Mouse (Mus musculus) hematopoietic stem cell, adult 5-6 weeks (primary cell): ENCODE data around the gene Mocs2. TPM values are rescaled to one million over a fixed set of nuclear protein-coding genes. Genes with fewer than 3 reads are reported as not detected.

Experiments used
- ATAC-seq, 2 experiments: fragments of 125-278 bp in 1 of 2; replicated peaks in 1 of 2; 2 replicates each; pipeline ENCODE4 v1.8.0; 2016 to 2017; ENCODE audit warnings: inconsistent platforms in 2 of 2, mild to moderate bottlenecking in 2 of 2, moderate number of reproducible peaks in 2 of 2, low read depth in 1 of 2, moderate TSS enrichment in 1 of 2; ENCODE audit not compliant: low FRiP score in 2 of 2, poor library complexity in 2 of 2, severe bottlenecking in 2 of 2, insufficient read depth in 1 of 2, low TSS enrichment in 1 of 2
- total RNA-seq: library from RNA; stranded (forward); fragments of 172-1452, 232-1000 nt; gene quantifications from 2 replicates; pipeline ENCODE4 v1.2.3, GENCODE M21; 2017

Gene Mocs2
- 40.4 and 49.4 TPM in 2 replicates for total RNA-seq

DNA sequence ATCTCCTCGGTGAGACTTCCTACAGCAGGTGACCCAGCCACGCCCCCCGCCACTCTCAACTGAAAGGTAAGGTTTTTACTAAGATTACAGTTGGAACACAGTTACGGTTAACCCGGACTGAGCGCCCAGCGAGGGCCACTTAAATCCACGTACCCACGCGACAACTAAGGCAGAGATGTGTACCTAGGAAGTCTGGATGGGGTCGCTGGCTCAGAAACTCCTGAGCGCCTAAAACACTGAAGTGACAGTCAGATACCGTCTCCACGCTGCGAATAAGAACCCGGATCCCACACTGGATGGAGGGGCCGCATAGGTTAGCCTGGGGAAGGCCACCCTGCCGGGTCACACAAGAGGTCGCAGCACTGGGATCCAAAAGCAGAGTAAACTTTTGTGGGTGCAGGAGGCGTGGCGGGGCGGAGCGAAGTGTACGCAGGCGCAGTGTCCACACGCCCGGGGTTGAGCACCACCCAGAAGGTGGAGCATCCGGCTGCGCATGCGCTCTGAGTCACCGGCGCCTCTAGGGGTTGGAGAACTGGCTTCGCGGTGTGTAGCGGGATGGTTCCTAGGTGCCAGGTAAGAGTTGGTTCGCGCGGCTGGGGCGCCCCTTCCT lies at the start of gene Mocs2:
Mocs2 (plus strand) TSS at position 486 of the 610 bp plus-strand sequence.
- ATAC-seq, result peak; percentile 92 to 95

DNA sequence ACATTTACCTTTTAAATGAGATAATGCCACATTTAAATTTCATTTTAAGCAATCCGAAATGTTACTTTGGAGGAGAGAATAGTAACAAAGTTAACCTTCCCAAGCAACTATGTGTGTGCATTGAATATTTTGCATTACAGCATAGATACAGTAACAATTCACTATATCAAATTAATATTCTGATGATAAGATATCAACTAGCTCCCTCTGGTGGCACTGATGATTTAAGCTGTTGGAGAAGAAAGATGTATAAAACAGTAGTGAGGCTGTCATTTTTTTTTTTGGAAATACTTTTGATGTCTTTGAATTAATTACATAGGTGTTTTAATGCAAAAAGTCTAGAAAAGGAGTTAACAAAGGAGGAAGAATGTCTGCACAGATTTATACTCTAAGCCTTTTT lies 26.5 kb upstream of the Mocs2 start:
- no peak for ATAC-seq

DNA sequence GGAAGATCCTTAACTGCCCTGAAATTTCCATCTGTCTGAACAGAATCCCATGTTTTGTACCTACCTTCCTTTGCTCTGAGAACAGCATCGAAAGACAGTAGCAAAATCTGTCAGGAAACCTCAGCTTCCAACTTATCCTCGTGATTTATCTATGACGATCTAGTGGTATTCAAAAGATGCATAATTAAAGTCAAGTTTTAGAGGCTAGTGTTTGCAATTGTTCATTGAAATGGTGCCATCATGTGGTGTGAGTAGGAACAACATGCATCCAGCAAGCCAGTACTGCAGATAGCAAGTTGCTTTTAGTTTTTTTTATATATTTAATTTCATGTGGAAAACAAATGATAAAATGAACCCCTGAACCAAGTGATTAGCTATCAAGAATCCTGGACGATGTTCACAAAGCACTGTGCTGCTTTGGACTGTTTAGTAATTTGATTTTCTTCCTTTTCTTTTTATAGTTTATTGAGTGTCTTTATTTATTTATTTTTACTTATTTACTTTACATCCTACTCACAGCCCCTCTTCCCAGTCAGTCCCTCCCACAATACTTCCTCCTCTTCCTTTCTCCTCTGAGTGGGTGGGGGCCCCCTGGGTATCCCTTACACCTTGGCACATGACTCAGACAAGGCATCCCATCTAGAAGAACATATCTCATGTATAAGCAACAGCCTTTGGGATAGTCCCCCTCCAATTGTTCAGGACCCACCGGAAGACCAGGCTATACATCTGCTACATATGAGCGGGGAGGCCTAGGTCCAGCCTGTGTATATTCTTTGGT lies 24.6 kb upstream of the Mocs2 start:
- ATAC-seq, result peak; percentile 37 to 65; a peak in 3 of 4 replicates

DNA sequence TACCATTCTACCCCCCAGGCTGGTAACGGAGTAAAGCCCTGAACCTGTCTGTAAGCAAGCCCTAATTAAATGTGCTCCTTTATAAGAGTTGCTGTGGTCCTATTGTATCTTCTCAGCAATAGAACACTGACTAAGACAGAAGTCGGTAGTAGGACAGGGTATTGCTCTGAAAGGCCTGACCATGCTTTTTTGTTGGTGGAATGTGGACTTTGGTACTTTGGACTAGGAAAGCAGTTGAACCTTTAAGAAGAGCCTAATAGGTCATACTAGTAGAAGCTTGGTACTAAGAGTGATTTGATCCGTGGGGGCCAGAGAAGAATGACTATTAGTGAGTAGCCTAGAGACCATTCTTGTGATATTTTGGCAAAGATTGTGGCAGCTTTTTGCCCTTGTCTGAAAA lies 16.2 kb upstream of the Mocs2 start:
- no peak for ATAC-seq

DNA sequence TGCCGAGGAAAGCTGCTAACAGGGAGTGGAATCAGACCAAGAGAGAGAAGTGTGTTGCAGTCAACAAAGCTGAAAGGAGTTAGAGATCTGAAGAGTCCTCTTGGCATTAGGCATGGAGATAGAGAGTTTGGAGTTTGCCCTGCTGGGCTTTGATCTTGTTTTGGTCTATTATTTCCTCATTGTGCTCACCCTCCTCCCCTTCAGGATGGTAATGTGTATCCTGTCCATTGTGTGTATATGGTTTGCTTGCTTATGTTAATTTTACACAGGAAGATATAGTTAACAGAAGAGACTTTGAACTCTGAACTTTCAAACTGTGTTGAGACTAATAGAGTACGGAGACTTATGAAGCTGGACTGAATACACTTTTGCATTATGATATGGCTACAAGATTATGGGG lies 15.1 kb upstream of the Mocs2 start:
- no peak for ATAC-seq

DNA sequence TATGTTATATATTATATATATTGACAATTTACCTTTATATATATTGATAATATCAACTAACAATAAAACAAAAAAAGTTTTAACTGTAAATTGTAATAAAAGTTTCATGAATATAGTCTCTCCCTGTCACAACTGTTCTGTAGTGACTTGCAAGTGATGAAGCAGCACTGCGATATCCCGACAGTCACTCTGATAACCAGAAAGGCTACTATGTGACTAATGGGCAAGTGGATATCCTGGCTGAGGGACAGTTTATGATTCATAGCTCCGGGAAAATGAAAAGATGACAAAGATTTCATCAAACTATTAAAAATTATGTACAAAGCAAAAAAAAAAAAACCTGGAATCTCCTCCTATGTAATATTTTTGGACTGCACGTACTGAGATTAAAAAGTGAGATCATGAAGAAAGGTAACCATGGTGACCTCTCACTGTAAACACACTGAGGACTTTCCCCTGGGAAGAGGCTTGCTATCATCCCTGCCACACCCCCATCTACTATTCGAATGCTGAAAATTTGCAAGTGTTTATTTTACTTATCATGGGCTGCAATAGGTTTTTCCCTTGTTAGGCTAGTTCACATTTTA lies 8.3 kb upstream of the Mocs2 start:
- no peak for ATAC-seq

DNA sequence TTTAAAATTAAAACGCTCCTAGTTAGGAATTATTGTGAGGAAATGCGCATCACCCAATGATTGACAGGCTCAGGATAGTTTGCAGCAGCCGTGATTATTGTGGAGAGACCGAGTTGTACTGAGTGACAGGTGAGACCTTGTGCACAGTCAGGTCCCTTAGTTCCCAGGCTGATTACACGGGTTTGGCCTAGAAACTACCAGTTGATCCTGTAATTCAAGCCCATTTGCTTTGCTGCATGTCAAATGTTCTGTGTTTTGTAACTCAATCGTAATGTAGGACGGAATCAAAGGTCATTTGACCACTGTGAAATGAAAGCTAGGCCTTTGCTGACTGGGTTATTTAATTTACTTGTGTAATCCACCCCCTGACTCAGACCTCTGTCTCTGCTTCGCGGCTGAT lies 477 bp downstream of the Mocs2 start:
- peak; percentile 9 to 20; a peak in 3 of 4 replicates for ATAC-seq

DNA sequence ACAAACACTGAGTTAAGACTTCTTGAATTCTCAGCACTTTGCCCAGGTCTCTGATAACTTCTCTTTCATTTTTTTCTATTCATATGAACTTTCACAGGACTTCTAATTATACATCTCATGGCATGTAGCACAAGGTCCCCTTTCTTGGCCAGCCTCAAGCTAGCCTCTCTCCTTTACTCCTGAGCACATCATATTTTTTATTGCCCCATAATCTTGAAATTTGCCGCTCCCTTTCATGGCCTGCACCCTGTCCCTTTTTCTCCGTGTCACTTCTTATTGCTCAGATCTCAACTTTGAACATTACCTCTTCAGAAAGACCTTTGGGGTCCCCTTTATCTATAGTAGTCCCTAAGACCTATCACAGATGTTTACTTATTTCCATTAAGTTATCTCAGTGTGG lies 4.8 kb downstream of the Mocs2 start:
- ATAC-seq, result no peak

DNA sequence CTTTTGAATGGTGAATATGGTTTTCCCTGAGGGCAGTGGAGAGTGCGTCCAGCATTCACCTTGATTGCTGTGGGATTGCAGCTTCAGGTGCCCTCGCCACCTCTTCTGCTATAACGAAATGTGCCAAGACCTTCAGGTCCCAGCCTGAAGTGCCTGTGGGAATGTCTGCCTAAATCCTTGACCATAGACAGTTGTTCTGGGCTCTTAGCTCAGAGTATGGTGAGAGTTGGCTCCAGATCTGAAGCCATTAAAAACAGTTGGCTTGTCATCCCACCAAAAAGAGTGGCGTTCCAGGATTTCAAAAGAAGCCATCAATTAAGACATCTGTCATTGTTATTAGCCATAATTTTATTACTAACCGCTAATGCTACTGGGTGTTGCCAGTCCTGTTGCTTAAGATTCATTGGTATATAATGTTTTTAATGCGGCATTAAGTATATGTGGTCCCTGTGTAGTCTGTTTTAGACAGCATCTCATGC lies 7.4 kb downstream of the Mocs2 start:
- no peak for ATAC-seq

DNA sequence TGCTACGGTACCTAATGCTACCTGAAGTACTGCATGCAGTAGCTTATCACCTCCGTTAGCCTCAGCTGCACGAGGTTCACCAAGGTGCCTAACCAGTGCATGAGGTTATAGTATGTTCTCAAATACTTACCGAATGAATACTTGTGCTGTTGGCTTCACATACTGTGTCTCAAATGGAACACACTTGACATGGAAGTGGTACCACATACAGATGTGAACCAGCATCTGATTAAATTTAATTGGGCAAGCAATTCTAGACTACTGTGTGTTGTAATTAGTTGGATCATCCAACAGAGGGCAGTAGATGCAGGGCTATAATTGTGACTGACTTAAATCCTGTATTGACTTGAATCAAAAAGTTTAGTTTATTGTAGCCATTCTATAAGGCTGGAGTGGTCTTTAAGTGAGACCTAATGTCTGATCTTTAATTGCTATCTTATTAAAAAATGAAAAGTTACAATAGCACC lies 13.4 kb downstream of the Mocs2 start:
- peak; percentile 65 to 66 for ATAC-seq

DNA sequence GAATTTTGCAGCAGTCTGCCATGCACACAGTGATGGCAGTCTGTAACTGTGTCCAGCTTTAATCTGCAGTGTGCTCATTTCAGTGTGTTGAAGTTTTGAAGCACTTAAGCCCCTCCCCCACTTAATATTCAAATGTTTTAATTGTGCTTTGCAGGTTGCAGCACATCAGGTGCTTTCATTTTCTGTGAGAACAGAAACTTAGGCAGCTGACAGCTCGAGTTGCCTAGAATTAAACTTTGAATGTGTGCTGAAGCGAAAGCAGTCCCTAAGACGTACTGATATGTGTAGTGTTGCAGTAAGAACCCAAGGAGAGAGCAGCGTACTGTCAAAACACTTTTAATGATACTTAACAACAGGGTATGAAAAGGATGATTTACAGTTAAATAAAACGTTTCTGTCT lies 14.7 kb downstream of the Mocs2 start:
- no peak for ATAC-seq

DNA sequence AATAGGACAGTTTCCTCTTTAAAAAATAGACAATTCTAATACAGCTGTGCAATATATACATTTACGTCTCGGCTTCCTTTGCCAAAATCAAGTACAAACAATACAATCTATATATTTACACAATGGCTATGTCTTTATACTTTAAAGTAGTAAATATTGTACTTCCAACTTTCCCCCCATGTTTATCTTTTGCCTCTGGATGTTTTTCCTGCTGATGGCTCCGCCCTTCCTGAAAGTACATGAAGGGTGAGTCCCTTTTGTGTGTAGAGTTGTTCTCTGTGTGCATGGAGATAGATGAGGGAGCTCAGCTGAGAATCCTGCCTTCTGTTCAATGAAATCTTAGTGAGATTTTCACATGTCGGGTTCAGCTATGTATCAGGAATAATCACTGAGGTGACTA lies 15.3 kb downstream of the Mocs2 start:
- no peak for ATAC-seq

DNA sequence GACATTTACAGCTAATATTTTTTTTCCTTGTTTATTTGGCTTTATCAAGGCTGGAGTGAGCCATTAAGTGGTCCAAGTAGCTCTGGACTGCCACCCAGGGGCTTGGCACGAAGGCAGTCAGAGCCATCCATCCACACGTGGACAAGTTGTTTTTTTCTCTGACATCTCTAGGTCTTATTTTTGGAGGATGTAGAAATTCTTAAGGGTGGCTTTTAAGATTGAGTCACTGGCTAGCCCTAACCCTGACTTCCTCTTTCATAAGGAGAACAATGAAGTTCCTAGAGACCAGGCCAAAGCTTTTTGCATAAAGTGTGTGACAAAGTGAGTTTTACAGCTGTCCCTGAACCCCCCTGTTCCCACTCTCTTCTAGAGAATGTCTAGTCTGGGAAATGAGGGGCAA lies 16.5 kb downstream of the Mocs2 start:
- peak; percentile 71; a peak in 3 of 4 replicates for ATAC-seq

DNA sequence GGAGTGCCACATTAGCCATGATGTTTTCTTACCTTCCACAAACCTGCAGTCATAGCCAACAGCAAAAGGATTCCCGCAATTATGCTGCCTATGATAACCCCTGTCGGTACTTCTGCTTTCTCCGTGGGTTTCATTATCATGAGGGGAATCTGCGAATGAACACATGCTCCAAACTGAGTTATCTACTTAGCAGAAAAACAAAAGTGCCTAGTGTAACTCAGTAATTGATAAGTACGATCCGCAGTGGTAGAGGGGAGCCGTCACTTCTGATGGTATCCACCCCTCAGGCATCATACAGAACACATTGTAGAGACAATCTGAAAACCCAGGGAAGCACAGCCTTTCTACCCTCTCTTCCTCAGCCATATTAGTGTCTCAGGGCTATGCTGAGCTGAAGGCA lies 19.0 kb downstream of the Mocs2 start:
- peak; percentile 36 to 40; a peak in 1 of 4 replicates for ATAC-seq

DNA sequence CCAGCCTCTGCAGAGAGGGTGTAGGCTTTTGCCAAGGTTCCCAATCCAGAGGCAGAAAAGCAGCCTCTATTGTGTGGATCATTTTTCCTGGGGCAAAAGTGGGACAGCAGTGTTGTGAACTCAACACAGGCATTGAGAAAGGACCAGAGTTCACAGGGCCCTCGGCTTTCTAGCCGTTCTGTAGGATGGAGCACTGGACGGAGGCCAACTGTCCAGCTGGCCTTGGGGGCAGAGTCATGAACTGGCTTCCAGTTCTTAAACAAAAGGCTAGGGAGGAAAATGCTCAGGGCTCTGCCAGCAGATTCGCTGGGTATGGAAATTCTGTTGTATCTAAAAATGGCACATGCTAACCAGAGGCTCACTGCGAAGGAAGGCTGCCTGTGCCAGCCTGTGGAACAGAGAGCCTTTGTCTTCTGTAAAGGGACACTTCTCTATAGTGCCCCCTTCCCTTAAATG lies 20.5 kb downstream of the Mocs2 start:
- ATAC-seq, result no peak

DNA sequence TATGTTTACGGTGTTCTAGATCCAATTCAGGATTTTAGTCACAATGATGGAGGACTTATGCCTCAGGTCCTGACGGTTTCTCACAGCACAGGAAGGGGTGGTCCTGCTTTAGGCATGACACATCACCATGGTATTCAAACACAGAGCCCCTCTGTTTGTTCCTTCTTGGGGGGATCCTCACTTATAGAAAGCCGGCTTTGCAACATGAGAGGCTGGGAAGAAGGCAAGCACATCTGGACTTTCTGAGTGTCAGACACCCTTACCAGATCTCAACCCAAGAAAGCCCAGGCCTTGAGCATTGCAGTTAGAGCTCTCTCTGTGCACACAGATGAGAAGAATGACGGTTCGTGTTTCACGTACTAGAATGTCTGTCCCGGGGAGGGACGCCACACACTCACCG lies 21.1 kb downstream of the Mocs2 start:
- no peak for ATAC-seq

DNA sequence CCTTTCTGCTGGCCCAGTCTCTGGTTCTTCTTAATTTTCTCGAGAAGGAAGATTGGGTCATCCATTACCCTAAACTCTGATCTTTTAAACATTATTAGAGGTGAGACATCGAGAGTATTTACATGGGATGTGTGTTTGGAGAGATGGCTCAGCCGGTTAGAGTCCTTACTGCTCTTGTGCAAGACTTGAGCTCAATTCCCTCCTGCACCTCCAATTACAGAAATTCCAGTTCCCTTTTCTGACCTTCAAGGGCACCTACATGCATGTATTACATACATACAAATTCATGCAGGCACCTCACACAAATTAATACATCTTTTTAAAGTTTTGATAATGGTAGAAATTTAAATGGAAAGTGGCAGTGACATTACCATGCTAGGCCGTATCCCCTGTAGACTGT lies 22.5 kb downstream of the Mocs2 start:
- ATAC-seq, result no peak

DNA sequence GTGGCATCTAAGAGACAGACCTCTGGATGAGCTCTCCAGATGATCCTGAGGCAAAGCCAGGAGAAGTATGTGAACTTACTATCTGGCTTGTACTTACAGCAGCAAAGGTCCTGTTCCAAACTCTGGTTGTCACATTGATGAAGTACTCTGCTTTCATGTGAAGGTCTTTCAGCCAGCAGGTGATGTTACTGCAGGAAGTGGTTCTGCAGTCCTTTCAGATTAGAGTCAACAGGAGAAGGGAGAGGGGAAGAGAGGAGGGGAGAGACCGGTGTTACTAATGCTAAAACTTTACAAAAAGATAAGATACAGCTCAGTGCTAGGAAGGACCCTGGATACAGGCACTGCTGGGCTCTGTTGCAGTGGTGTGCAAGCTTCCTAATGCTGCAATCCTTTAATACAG lies 25.3 kb downstream of the Mocs2 start:
- ATAC-seq, result no peak
